Mouse (Mus musculus): ENCODE measurements around the gene Capn8.
A peak's percentile ranks its signal among the peaks of the same experiment; 100 is the strongest.

The Capn8 gene

GRCm38 (mm10) chr1:182550761-182551160, 14.0 kb upstream of the Capn8 start:
- no peak for DNase-seq (ENCODE audit: low spot score in 2 of 2)

- DNase-seq (ENCODE audit: low spot score in 2 of 2), result peak in 1 of 2 experiments; percentile 62
These were observed 11.0 kb upstream of the Capn8 start for GRCm38 (mm10) chr1:182553649-182554375.

GRCm38 (mm10) chr1:182558271-182558670, 6.5 kb upstream of the Capn8 start:
- DNase-seq (ENCODE audit: low spot score in 2 of 2), result no peak

GRCm38 (mm10) chr1:182559530-182559929, 5.3 kb upstream of the Capn8 start:
- DNase-seq (ENCODE audit: low spot score in 2 of 2), result no peak

GRCm38 (mm10) chr1:182560390-182561098, 4.3 kb upstream of the Capn8 start:
- DNase-seq (ENCODE audit: low spot score in 2 of 2), result peak in 1 of 2 experiments; percentile 54

- no peak for DNase-seq (ENCODE audit: low spot score in 2 of 2)
These were observed 2.8 kb upstream of the Capn8 start for GRCm38 (mm10) chr1:182561945-182562514.

GRCm38 (mm10) chr1:182562576-182563370, 2.0 kb upstream of the Capn8 start:
- no peak for DNase-seq (ENCODE audit: low spot score in 2 of 2)

- DNase-seq (ENCODE audit: low spot score in 2 of 2), result no peak
These were observed 586 bp downstream of the Capn8 start for GRCm38 (mm10) chr1:182565351-182565835.

GRCm38 (mm10) chr1:182571148-182571547, 6.3 kb downstream of the Capn8 start:
- DNase-seq (ENCODE audit: low spot score in 2 of 2), result no peak

GRCm38 (mm10) chr1:182571973-182572372, 7.2 kb downstream of the Capn8 start:
- no peak for DNase-seq (ENCODE audit: low spot score in 2 of 2)

- no peak for DNase-seq (ENCODE audit: low spot score in 2 of 2)
These were observed 9.3 kb downstream of the Capn8 start for GRCm38 (mm10) chr1:182573856-182574665.

- no peak for DNase-seq (ENCODE audit: low spot score in 2 of 2)
These were observed 9.9 kb downstream of the Capn8 start for GRCm38 (mm10) chr1:182574666-182575049.

- DNase-seq (ENCODE audit: low spot score in 2 of 2), result no peak
These were observed 19.4 kb downstream of the Capn8 start for GRCm38 (mm10) chr1:182584169-182584568.

GRCm38 (mm10) chr1:182585162-182585840, 20.5 kb downstream of the Capn8 start:
- no peak for DNase-seq (ENCODE audit: low spot score in 2 of 2)

GRCm38 (mm10) chr1:182587706-182588105, 22.9 kb downstream of the Capn8 start:
- no peak for DNase-seq (ENCODE audit: low spot score in 2 of 2)

- no peak for DNase-seq (ENCODE audit: low spot score in 2 of 2)
These were observed 26.7 kb downstream of the Capn8 start for GRCm38 (mm10) chr1:182591491-182591890.

GRCm38 (mm10) chr1:182592436-182592835, 27.6 kb downstream of the Capn8 start:
- DNase-seq (ENCODE audit: low spot score in 2 of 2), result no peak

GRCm38 (mm10) chr1:182605330-182606150, 40.7 kb downstream of the Capn8 start:
- no peak for DNase-seq (ENCODE audit: low spot score in 2 of 2)

GRCm38 (mm10) chr1:182609701-182610335, 45.0 kb downstream of the Capn8 start:
- DNase-seq (ENCODE audit: low spot score in 2 of 2), result peak in 1 of 2 experiments; percentile 25
